Mouse (Mus musculus): ENCODE results near the gene Slc35a3.

GRCm38 (mm10) chr3:116640024-116640423 is 72.6 kb downstream of the Slc35a3 start:
- TF ChIP-seq CTCF (IDR thresholded peaks at IDR 0.05; ENCODE audit: low read depth) (no peak), EP300 (optimal IDR thresholded peaks at IDR 0.05) (no peak)
